Mouse (Mus musculus) liver, embryonic 14.5 days (tissue): ENCODE measurements around the gene Lman2l. TPM values are rescaled to one million over a fixed set of nuclear protein-coding genes. Genes with fewer than 3 reads are reported as not detected.
A peak's percentile ranks its signal among the peaks of the same experiment; 100 is the strongest.

Source experiments
- ATAC-seq: fragments of 200-750 bp; cut with Nextera tagmentation; 2 replicates; pipeline ENCODE4 v1.8.0; 2017; ENCODE audit warnings: moderate number of reproducible peaks, mild to moderate bottlenecking, moderate library complexity; ENCODE audit not compliant: insufficient read depth
- DNase-seq, 3 experiments: peaks; one replicate each; pipeline ENCODE4 v3.0.0-alpha.2; 2012 to 2013; ENCODE audit warnings: low read depth in 3 of 3, low spot score in 3 of 3
- H3K27ac ChIP-seq: fragments of 300-500 bp; sonication (generic); 2 replicates; pipeline ENCODE4 v1.5.1; 2014; ENCODE audit warnings: moderate library complexity, mild to moderate bottlenecking, control low read depth, inconsistent platforms
- H3K27me3 ChIP-seq: fragments of 300-500 bp; sonication (generic); 2 replicates; pipeline ENCODE4 v1.6.1; 2014; ENCODE audit warnings: mild to moderate bottlenecking, low read length, moderate library complexity; ENCODE audit not compliant: control insufficient read depth, insufficient read depth
- H3K36me3 ChIP-seq: fragments of 300-500 bp; sonication (generic); replicated peaks from 2 replicates; pipeline ENCODE4 v1.6.1; 2014; ENCODE audit warnings: low read depth; ENCODE audit not compliant: control insufficient read depth, insufficient read depth
- H3K4me1 ChIP-seq, 2 experiments: fragments of 200-500 bp in 1 of 2; fragments of 300-500 bp in 1 of 2; sonication (generic) in 1 of 2; replicated peaks; 2 replicates each; pipeline ENCODE4 v1.6.1; 2012 to 2014; ENCODE audit warnings: antibody characterized with exemption in 1 of 2, inconsistent platforms in 1 of 2, low read length in 1 of 2; ENCODE audit not compliant: control insufficient read depth in 2 of 2, insufficient read depth in 2 of 2
- H3K4me2 ChIP-seq: fragments of 300-500 bp; sonication (generic); 2 replicates; pipeline ENCODE4 v1.6.1; 2014; ENCODE audit warnings: low read depth, mild to moderate bottlenecking, control low read depth, moderate library complexity
- H3K4me3 ChIP-seq, 2 experiments: fragments of 200-500 bp in 1 of 2; fragments of 300-500 bp in 1 of 2; sonication (generic) in 1 of 2; 2 replicates each; pipeline ENCODE4 v1.5.1; 2012 to 2014; ENCODE audit warnings: low read depth in 2 of 2, low read length in 2 of 2, mild to moderate bottlenecking in 2 of 2, control low read depth in 1 of 2, inconsistent platforms in 1 of 2, moderate library complexity in 1 of 2; ENCODE audit not compliant: insufficient read depth in 1 of 2
- H3K9ac ChIP-seq: fragments of 300-500 bp; sonication (generic); replicated peaks from 2 replicates; pipeline ENCODE4 v1.6.1; 2014; ENCODE audit warnings: mild to moderate bottlenecking, control low read depth, moderate library complexity
- H3K9me3 ChIP-seq: fragments of 300-500 bp; sonication (generic); 2 replicates; pipeline ENCODE4 v1.6.1; 2016; ENCODE audit warnings: low read length, mixed read lengths; ENCODE audit not compliant: control insufficient read depth
- CTCF ChIP-seq: IDR thresholded peaks from 2 replicates; pipeline ENCODE4 v1.5.1; 2016; ENCODE audit warnings: antibody characterized with exemption, low read depth, control low read depth
- EP300 ChIP-seq: IDR thresholded peaks from 2 replicates; pipeline ENCODE4 v1.6.1; 2016; ENCODE audit warnings: antibody characterized with exemption, low read depth
- WGBS: fragments of 180-500 bp; shearing (Covaris S2); extraction: QIAGEN DNeasy Blood & Tissue Kit; methylation state at CpG from one replicate; pipeline ENCODE4 v1.1.7; 2014; ENCODE audit not compliant: insufficient replicate concordance; 5-methylcytosine and 5-hydroxymethylcytosine counted together
- polyA plus RNA-seq, 2 experiments: library from polyadenylated mRNA; depleted of rRNA in 1 of 2; stranded (reverse) in 1 of 2; unstranded in 1 of 2; fragments of >200 nt; fragmentation: Nextera tagmentation in 1 of 2; extraction: Ambion mirVana in 1 of 2; gene quantifications; 2 replicates each; pipeline versions ENCODE4 v1.2.1 to v1.2.3; 2012 to 2014

The Lman2l gene
- polyA plus RNA-seq, 2 experiments, result 4.8 to 7.0 TPM

DNA sequence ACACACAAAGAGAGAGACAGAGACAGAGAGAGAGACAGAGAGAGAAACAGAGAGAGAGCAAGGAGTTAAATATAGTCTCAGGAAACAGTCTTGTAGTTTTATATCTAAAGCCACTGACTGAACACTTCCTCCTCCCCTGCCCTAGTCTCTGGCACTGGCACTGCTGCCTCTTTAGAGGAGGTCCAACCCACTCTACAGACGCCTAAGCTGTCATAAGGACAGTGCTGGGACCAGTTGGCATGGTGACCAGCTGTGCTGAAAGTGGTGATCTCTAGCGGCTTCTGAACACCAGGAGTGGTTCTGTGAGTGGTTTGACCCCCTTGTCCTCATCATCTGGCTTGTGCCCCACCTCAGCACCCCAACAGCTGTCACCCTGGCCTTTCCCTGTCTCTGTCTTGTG lies 16.8 kb upstream of the Lman2l start:
- no peak for DNase-seq
- no peak for ATAC-seq
- no peaks in the 10 kb centered on the region for H3K9me3 ChIP-seq
- no peak overlapping the region for H3K4me3 ChIP-seq
- no peak overlapping the region for H3K4me2 ChIP-seq
- no peaks in the 10 kb centered on the region; the same call in 1 of the 2 replicates for H3K27me3 ChIP-seq
- 22% methylated on average over 2 of the region's 2 CpGs for WGBS
- no peaks in the 10 kb centered on the region for H3K36me3 ChIP-seq
- H3K9ac ChIP-seq, result no peak overlapping the region
- H3K4me1 ChIP-seq, result peaks cover 0 to 10% of the 10 kb centered on the region in 2 experiments; a peak in 1 of 4 replicates
- TF ChIP-seq CTCF, result no peak
- TF ChIP-seq EP300, result no peak
- no peak overlapping the region for H3K27ac ChIP-seq

- Histone ChIP-seq H3K9me3 (no peaks in the 10 kb centered on the region), H3K36me3 (no peaks in the 10 kb centered on the region), H3K27ac (no peak overlapping the region), H3K9ac (no peak overlapping the region), H3K27me3 (no peaks in the 10 kb centered on the region), H3K4me2 (no peak overlapping the region), H3K4me1 (peaks cover 0 to 11% of the 10 kb centered on the region in 2 experiments; a peak in 1 of 4 replicates), H3K4me3 (no peak overlapping the region)
- no peak for ATAC-seq
- TF ChIP-seq EP300 (no peak), CTCF (no peak)
- 17% methylated on average over 5 of the region's 5 CpGs for WGBS
- DNase-seq, result no peak
Measured at GRCm38 (mm10) chr1:36458169-36458568, 13.1 kb upstream of the Lman2l start.

DNA sequence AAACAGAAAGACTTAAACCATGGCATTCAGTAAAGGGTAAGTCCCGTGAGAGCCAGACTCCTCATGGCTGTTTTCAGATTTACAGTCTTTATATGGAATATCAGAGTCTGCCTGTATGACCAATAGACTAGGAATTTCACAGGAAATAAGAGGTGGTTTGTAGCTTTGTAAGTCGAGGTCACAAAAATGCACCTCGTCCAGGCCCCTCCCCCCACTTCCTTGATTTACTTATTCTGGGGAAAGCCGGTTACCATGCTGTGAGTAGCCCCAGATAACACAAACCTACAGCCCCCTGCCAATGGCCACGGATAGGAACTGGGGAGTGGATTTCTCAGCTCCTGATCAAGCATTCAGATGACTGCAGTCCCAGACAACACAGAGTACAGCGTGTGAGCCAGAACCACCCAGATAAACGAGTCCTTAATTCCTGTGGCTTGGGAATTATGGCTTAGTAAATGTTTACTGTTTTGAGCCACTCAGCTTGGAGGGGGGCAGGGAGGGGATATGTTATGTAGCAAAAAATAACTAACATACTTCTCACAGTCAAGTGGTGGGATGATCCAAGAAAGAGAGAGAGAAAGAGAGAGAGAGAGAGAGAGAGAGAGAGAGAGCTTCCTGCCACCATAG lies 12.4 kb upstream of the Lman2l start:
- Histone ChIP-seq H3K27me3 (no peaks in the 10 kb centered on the region), H3K9me3 (no peaks in the 10 kb centered on the region), H3K4me2 (no peak overlapping the region), H3K9ac (no peak overlapping the region), H3K27ac (no peak overlapping the region), H3K4me3 (no peak overlapping the region), H3K4me1 (peaks cover 0 to 11% of the 10 kb centered on the region in 2 experiments; a peak in 1 of 4 replicates), H3K36me3 (no peaks in the 10 kb centered on the region)
- 13% methylated on average over 7 of the region's 7 CpGs for WGBS
- ATAC-seq (no peak), DNase-seq (no peak)
- no peak for TF ChIP-seq EP300
- TF ChIP-seq CTCF, result no peak

- no peak overlapping the region for H3K9ac ChIP-seq
- WGBS, result 66% methylated on average over 6 of the region's 6 CpGs
- no peak overlapping the region for H3K27ac ChIP-seq
- no peak for TF ChIP-seq EP300
- peak; percentile 50 for TF ChIP-seq CTCF
- H3K9me3 ChIP-seq, result no peaks in the 10 kb centered on the region
- H3K36me3 ChIP-seq, result no peaks in the 10 kb centered on the region
- DNase-seq (no peak), ATAC-seq (no peak)
- H3K4me2 ChIP-seq, result no peak overlapping the region
- H3K4me1 ChIP-seq, result peaks cover 0 to 11% of the 10 kb centered on the region in 2 experiments; a peak in 1 of 4 replicates
- H3K4me3 ChIP-seq, result no peak overlapping the region
- H3K27me3 ChIP-seq, result no peaks in the 10 kb centered on the region
Measured at GRCm38 (mm10) chr1:36454055-36454815, 9.2 kb upstream of the Lman2l start.

DNA sequence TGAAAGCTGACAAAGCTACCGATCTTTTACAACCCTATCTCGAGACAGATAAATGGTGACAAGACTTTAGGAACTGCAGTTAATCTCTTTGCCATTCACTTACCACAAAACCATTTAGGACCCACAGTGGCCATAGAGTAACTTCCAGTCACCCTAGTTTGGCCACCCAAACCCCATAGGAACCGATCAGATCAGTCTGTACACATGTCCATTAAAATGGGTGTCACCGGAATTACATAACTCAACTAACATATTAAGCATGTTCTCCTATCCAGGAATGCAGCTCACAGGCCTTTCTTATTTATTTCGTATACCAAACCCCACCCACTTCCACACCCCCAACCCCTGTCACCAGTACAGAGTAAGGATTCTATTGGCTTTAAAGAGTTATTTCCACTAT lies 1.8 kb upstream of the Lman2l start:
- Histone ChIP-seq H3K9me3 (no peaks in the 10 kb centered on the region), H3K9ac (no peak overlapping the region), H3K4me1 (peaks cover 4 to 7% of the 10 kb centered on the region in 2 experiments; a peak in 3 of 4 replicates), H3K27ac (no peak overlapping the region), H3K36me3 (no peaks in the 10 kb centered on the region), H3K4me2 (no peak overlapping the region), H3K27me3 (no peaks in the 10 kb centered on the region), H3K4me3 (no peak overlapping the region)
- DNase-seq, result no peak
- no peak for ATAC-seq
- TF ChIP-seq EP300, result no peak
- no peak for TF ChIP-seq CTCF
- 38% methylated on average over 5 of the region's 5 CpGs for WGBS
